Mouse (Mus musculus): Measurements from ENCODE around the gene Npnt. TPM values are rescaled to one million over a fixed set of nuclear protein-coding genes. Genes with fewer than 3 reads are reported as not detected.

Npnt gene
- polyA plus RNA-seq, 1 experiment from 2014 or later, result 45.3 TPM

- Histone ChIP-seq H3K27me3 (replicated peaks; ENCODE audit: control insufficient read depth, insufficient read depth, low read length) (no peaks in the 10 kb centered on the region), H3K36me3 (ENCODE audit: control insufficient read depth, insufficient read depth, low read length) (no peaks in the 10 kb centered on the region), H3K4me1 (replicated peaks; ENCODE audit: control insufficient read depth, insufficient read depth, low read length) (0 out of 2 replicates have a peak, but pooled peaks cover 7% of the 10 kb centered on the region), H3K4me3 (ENCODE audit: low read depth, low read length) (no peak overlapping the region), H3K9ac (ENCODE audit: low read length) (no peak overlapping the region), H3K9me3 (ENCODE audit: control insufficient read depth, low read length) (no peaks in the 10 kb centered on the region), H3K27ac (ENCODE audit: low read depth) (no peak overlapping the region), H3K4me2 (ENCODE audit: low read length) (no peak overlapping the region)
- no peak for DNase-seq (ENCODE audit: low spot score)
- ATAC-seq (replicated peaks; ENCODE audit: low FRiP score, low TSS enrichment, low read depth), result no peak
- WGBS, result 51% methylated on average over 14 of the region's 14 CpGs
Measured at GRCm38 (mm10) chr3:132876011-132876708, 73.9 kb downstream of the Npnt start.

GRCm38 (mm10) chr3:132873251-132873650, 76.8 kb downstream of the Npnt start:
- no peak overlapping the region for H3K4me3 ChIP-seq (ENCODE audit: low read depth, low read length)
- H3K4me1 ChIP-seq (replicated peaks; ENCODE audit: control insufficient read depth, insufficient read depth, low read length), result 0 out of 2 replicates have a peak, but pooled peaks cover 7% of the 10 kb centered on the region
- 35% methylated on average over 6 of the region's 6 CpGs for WGBS
- H3K27ac ChIP-seq (ENCODE audit: low read depth), result no peak overlapping the region
- H3K4me2 ChIP-seq (ENCODE audit: low read length), result no peak overlapping the region
- ATAC-seq (replicated peaks; ENCODE audit: low FRiP score, low TSS enrichment, low read depth) (no peak), DNase-seq (ENCODE audit: low spot score) (no peak)
- no peaks in the 10 kb centered on the region for H3K36me3 ChIP-seq (ENCODE audit: control insufficient read depth, insufficient read depth, low read length)
- H3K27me3 ChIP-seq (replicated peaks; ENCODE audit: control insufficient read depth, insufficient read depth, low read length), result no peaks in the 10 kb centered on the region
- no peak overlapping the region for H3K9ac ChIP-seq (ENCODE audit: low read length)
- H3K9me3 ChIP-seq (ENCODE audit: control insufficient read depth, low read length), result no peaks in the 10 kb centered on the region

DNA sequence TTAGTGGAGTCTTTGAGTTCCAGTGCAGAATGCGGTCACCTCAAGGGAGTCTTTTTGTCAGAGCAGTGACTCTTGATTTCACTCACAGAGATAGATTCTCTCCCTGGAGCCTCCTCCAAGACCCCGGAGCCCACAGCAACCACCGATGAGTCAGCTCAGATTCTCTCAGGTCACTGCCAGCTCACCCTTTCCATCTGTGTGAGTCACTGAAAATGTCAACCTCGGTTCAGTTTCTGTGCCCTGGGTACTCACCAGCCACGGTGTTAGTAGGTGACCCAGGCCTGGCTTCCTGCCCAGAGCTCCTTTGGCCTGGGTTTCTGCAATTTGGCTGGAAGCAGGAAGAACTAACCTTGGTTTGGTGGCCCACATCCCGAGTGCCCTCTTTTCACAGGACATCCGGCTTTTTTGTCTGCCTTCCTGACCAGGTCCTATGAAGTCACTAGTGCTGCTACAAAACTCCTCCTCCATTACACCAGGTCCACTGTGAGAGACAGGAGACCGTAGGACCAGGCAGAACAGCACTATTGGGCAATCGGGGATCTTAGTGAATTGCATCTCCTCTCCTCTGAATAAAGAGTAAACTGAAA, 78.7 kb downstream of the Npnt start:
- 79% methylated on average over 9 of the region's 9 CpGs for WGBS
- ATAC-seq (replicated peaks; ENCODE audit: low FRiP score, low TSS enrichment, low read depth) (no peak), DNase-seq (ENCODE audit: low spot score) (no peak)
- Histone ChIP-seq H3K9me3 (ENCODE audit: control insufficient read depth, low read length) (no peaks in the 10 kb centered on the region), H3K27me3 (replicated peaks; ENCODE audit: control insufficient read depth, insufficient read depth, low read length) (no peaks in the 10 kb centered on the region), H3K4me3 (ENCODE audit: low read depth, low read length) (no peak overlapping the region), H3K36me3 (ENCODE audit: control insufficient read depth, insufficient read depth, low read length) (no peaks in the 10 kb centered on the region), H3K4me2 (ENCODE audit: low read length) (no peak overlapping the region), H3K27ac (ENCODE audit: low read depth) (no peak overlapping the region), H3K4me1 (replicated peaks; ENCODE audit: control insufficient read depth, insufficient read depth, low read length) (0 out of 2 replicates have a peak, but pooled peaks cover 7% of the 10 kb centered on the region), H3K9ac (ENCODE audit: low read length) (no peak overlapping the region)

DNA sequence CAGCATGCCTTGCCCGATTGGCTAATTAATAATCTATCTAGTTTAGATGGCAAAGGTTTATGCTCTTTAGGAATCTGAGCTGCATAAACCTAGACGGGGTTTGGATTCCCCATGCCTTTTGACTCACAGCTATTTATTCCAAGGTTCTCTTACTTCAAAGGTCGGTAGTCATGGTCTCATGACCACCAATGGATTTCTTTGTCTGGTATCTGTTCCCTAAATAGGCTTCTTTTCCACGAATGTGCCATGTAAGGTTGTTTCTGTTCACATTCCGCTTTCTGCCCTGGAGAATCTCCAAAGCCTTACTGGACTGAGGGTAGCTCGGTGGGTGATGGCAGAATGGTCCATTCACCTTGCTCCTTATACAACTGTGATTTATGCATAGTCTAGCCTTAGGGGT, 80.0 kb downstream of the Npnt start:
- no peak for DNase-seq (ENCODE audit: low spot score)
- no peak overlapping the region for H3K4me3 ChIP-seq (ENCODE audit: low read depth, low read length)
- no peaks in the 10 kb centered on the region for H3K36me3 ChIP-seq (ENCODE audit: control insufficient read depth, insufficient read depth, low read length)
- no peaks in the 10 kb centered on the region for H3K9me3 ChIP-seq (ENCODE audit: control insufficient read depth, low read length)
- H3K9ac ChIP-seq (ENCODE audit: low read length), result no peak overlapping the region
- H3K27me3 ChIP-seq (replicated peaks; ENCODE audit: control insufficient read depth, insufficient read depth, low read length), result no peaks in the 10 kb centered on the region
- no peak for ATAC-seq (replicated peaks; ENCODE audit: low FRiP score, low TSS enrichment, low read depth)
- H3K4me1 ChIP-seq (replicated peaks; ENCODE audit: control insufficient read depth, insufficient read depth, low read length), result 0 out of 2 replicates have a peak, but pooled peaks cover 7% of the 10 kb centered on the region
- WGBS, result 82% methylated on average over 6 of the region's 6 CpGs
- no peak overlapping the region for H3K4me2 ChIP-seq (ENCODE audit: low read length)
- no peak overlapping the region for H3K27ac ChIP-seq (ENCODE audit: low read depth)

DNA sequence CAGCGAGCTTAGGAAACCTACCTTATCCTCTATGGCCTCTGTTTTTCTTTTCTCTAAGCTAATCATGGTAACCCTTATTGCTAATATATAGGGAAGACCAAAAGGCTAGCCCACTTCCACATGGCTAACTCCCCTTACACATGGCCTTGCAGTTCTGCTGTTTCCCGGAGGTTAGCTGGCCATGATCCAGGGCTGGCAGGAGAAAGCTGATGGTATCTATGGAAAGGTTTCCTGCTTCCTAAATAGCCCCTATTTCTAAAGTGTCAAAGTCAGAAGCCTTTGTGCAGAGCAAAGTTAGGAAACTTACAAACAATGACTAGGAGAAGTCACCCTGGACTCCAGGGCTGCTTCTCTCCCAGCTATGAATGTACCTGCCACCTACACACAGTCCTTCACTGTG, 81.3 kb downstream of the Npnt start:
- H3K9ac ChIP-seq (ENCODE audit: low read length), result no peak overlapping the region
- no peaks in the 10 kb centered on the region for H3K36me3 ChIP-seq (ENCODE audit: control insufficient read depth, insufficient read depth, low read length)
- no peaks in the 10 kb centered on the region for H3K9me3 ChIP-seq (ENCODE audit: control insufficient read depth, low read length)
- WGBS, result 77% methylated on average over 2 of the region's 2 CpGs
- H3K4me2 ChIP-seq (ENCODE audit: low read length), result no peak overlapping the region
- DNase-seq (ENCODE audit: low spot score) (no peak), ATAC-seq (replicated peaks; ENCODE audit: low FRiP score, low TSS enrichment, low read depth) (no peak)
- no peak overlapping the region for H3K4me3 ChIP-seq (ENCODE audit: low read depth, low read length)
- no peak overlapping the region for H3K27ac ChIP-seq (ENCODE audit: low read depth)
- no peaks in the 10 kb centered on the region for H3K27me3 ChIP-seq (replicated peaks; ENCODE audit: control insufficient read depth, insufficient read depth, low read length)
- H3K4me1 ChIP-seq (replicated peaks; ENCODE audit: control insufficient read depth, insufficient read depth, low read length), result 0 out of 2 replicates have a peak, but pooled peaks cover 7% of the 10 kb centered on the region

GRCm38 (mm10) chr3:132866984-132867383, 83.1 kb downstream of the Npnt start:
- H3K9me3 ChIP-seq (ENCODE audit: control insufficient read depth, low read length), result no peaks in the 10 kb centered on the region
- no peak overlapping the region for H3K4me2 ChIP-seq (ENCODE audit: low read length)
- H3K4me3 ChIP-seq (ENCODE audit: low read depth, low read length), result no peak overlapping the region
- H3K27me3 ChIP-seq (replicated peaks; ENCODE audit: control insufficient read depth, insufficient read depth, low read length), result no peaks in the 10 kb centered on the region
- no peak for DNase-seq (ENCODE audit: low spot score)
- no peak overlapping the region for H3K27ac ChIP-seq (ENCODE audit: low read depth)
- no peak for ATAC-seq (replicated peaks; ENCODE audit: low FRiP score, low TSS enrichment, low read depth)
- WGBS, result 79% methylated on average over 3 of the region's 3 CpGs
- H3K36me3 ChIP-seq (ENCODE audit: control insufficient read depth, insufficient read depth, low read length), result no peaks in the 10 kb centered on the region
- H3K4me1 ChIP-seq (replicated peaks; ENCODE audit: control insufficient read depth, insufficient read depth, low read length), result no peaks in the 10 kb centered on the region
- H3K9ac ChIP-seq (ENCODE audit: low read length), result no peak overlapping the region

DNA sequence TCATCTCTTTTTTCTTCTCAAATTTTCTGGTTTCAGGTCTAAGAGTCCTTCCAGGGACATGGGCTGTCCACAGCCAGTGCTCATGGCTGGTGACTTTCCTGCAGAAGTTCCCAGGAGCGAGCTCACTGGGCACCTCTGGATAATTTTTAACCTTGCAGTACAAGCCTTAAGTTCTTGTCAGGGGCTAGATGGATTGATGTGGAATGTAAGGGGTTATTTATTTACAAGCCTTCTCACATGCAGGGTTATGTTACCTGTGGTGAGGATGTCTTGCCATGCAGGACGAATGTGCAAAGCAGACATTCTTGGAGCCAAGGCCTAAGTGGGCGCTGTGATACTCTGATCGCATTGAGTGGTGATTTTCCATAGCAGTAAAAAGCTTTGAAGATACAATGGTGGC, 84.5 kb downstream of the Npnt start:
- H3K36me3 ChIP-seq (ENCODE audit: control insufficient read depth, insufficient read depth, low read length), result no peaks in the 10 kb centered on the region
- H3K9me3 ChIP-seq (ENCODE audit: control insufficient read depth, low read length), result no peaks in the 10 kb centered on the region
- DNase-seq (ENCODE audit: low spot score) (no peak), ATAC-seq (replicated peaks; ENCODE audit: low FRiP score, low TSS enrichment, low read depth) (no peak)
- H3K4me2 ChIP-seq (ENCODE audit: low read length), result no peak overlapping the region
- no peak overlapping the region for H3K9ac ChIP-seq (ENCODE audit: low read length)
- H3K4me3 ChIP-seq (ENCODE audit: low read depth, low read length), result no peak overlapping the region
- WGBS, result 78% methylated on average over 4 of the region's 4 CpGs
- H3K4me1 ChIP-seq (replicated peaks; ENCODE audit: control insufficient read depth, insufficient read depth, low read length), result no peaks in the 10 kb centered on the region
- no peak overlapping the region for H3K27ac ChIP-seq (ENCODE audit: low read depth)
- no peaks in the 10 kb centered on the region for H3K27me3 ChIP-seq (replicated peaks; ENCODE audit: control insufficient read depth, insufficient read depth, low read length)

GRCm38 (mm10) chr3:132864986-132865385, 85.1 kb downstream of the Npnt start:
- Histone ChIP-seq H3K27ac (ENCODE audit: low read depth) (no peak overlapping the region), H3K4me1 (replicated peaks; ENCODE audit: control insufficient read depth, insufficient read depth, low read length) (no peaks in the 10 kb centered on the region), H3K27me3 (replicated peaks; ENCODE audit: control insufficient read depth, insufficient read depth, low read length) (no peaks in the 10 kb centered on the region), H3K9ac (ENCODE audit: low read length) (no peak overlapping the region), H3K9me3 (ENCODE audit: control insufficient read depth, low read length) (no peaks in the 10 kb centered on the region), H3K36me3 (ENCODE audit: control insufficient read depth, insufficient read depth, low read length) (no peaks in the 10 kb centered on the region), H3K4me2 (ENCODE audit: low read length) (no peak overlapping the region), H3K4me3 (ENCODE audit: low read depth, low read length) (no peak overlapping the region)
- 90% methylated on average over 8 of the region's 8 CpGs for WGBS
- ATAC-seq (replicated peaks; ENCODE audit: low FRiP score, low TSS enrichment, low read depth), result no peak
- DNase-seq (ENCODE audit: low spot score), result no peak

Data from intestine, embryonic 14.5 days (tissue).